Mouse (Mus musculus) MEL (cell line): Measurements from ENCODE around the gene Rufy4. TPM values are rescaled to one million over a fixed set of nuclear protein-coding genes. Genes with fewer than 3 reads are reported as not detected.

ENCODE experiments used
- DNase-seq: peaks from one replicate; pipeline ENCODE4 v3.0.0; 2011; ENCODE audit warnings: low read depth, low spot score
- H3K27ac ChIP-seq: 2 replicates; pipeline ENCODE4 v1.5.1; 2012; ENCODE audit warnings: low read depth, mild to moderate bottlenecking, control low read depth, low read length, moderate library complexity; ENCODE audit not compliant: control insufficient read depth
- H3K27me3 ChIP-seq, 2 experiments: fragments of 150-350 bp in 1 of 2; sonication (generic) in 1 of 2; 2 replicates each; pipeline ENCODE4 v1.6.1; 2012; ENCODE audit warnings: low read length in 2 of 2, mild to moderate bottlenecking in 2 of 2, improper control_type of control experiment in 1 of 2, moderate library complexity in 1 of 2; ENCODE audit not compliant: insufficient read depth in 2 of 2, control insufficient read depth in 1 of 2
- H3K36me3 ChIP-seq, 2 experiments: 2 replicates each; pipeline ENCODE4 v1.6.1; 2012 to 2014; ENCODE audit warnings: low read length in 2 of 2, improper control_type of control experiment in 1 of 2, inconsistent platforms in 1 of 2, mild to moderate bottlenecking in 1 of 2; ENCODE audit not compliant: insufficient read depth in 2 of 2, control insufficient read depth in 1 of 2
- H3K4me1 ChIP-seq, 2 experiments: fragments of 150-350 bp in 1 of 2; sonication (generic) in 1 of 2; 2 replicates each; pipeline ENCODE4 v1.6.1; 2012; ENCODE audit warnings: low read length in 2 of 2, improper control_type of control experiment in 1 of 2, mild to moderate bottlenecking in 1 of 2; ENCODE audit not compliant: insufficient read depth in 2 of 2, control insufficient read depth in 1 of 2
- H3K4me3 ChIP-seq, 2 experiments: fragments of 150-350 bp in 1 of 2; sonication (generic) in 1 of 2; 2 replicates each; pipeline ENCODE4 v1.5.1; 2012; ENCODE audit warnings: low read depth in 2 of 2, low read length in 2 of 2, mild to moderate bottlenecking in 2 of 2, moderate library complexity in 2 of 2, control low read depth in 1 of 2, improper control_type of control experiment in 1 of 2; ENCODE audit not compliant: control insufficient read depth in 1 of 2, insufficient read depth in 1 of 2
- H3K79me2 ChIP-seq: 2 replicates; pipeline ENCODE4 v1.6.1; 2012; ENCODE audit warnings: mild to moderate bottlenecking, low read length, moderate library complexity; ENCODE audit not compliant: control insufficient read depth, poor library complexity, insufficient read depth
- H3K9ac ChIP-seq: 2 replicates; pipeline ENCODE4 v1.6.1; 2012; ENCODE audit warnings: low read depth, mild to moderate bottlenecking, control low read depth, low read length, moderate library complexity; ENCODE audit not compliant: control insufficient read depth, poor library complexity, severe bottlenecking
- H3K9me3 ChIP-seq: fragments of 150-350 bp; sonication (generic); replicated peaks from 2 replicates; pipeline ENCODE4 v1.6.1; 2012; ENCODE audit warnings: mild to moderate bottlenecking, low read length, improper control_type of control experiment, moderate library complexity; ENCODE audit not compliant: insufficient read depth
- BHLHE40 ChIP-seq: IDR thresholded peaks from 2 replicates; pipeline ENCODE4 v1.6.1; 2012; ENCODE audit warnings: low read depth, mild to moderate bottlenecking, inconsistent platforms, low read length, improper control_type of control experiment, borderline replicate concordance
- CTCF ChIP-seq, 3 experiments: IDR thresholded peaks in 2 of 3; conservative IDR thresholded peaks in 1 of 3; 2 replicates each; pipeline ENCODE4 v1.5.1; 2011 to 2012; ENCODE audit warnings: low read length in 3 of 3, low read depth in 2 of 3, mild to moderate bottlenecking in 2 of 3, improper control_type of control experiment in 1 of 3, inconsistent platforms in 1 of 3, mixed read lengths in 1 of 3, moderate library complexity in 1 of 3; ENCODE audit not compliant: control insufficient read depth in 1 of 3, insufficient read depth in 1 of 3, poor library complexity in 1 of 3, severe bottlenecking in 1 of 3
- E2F4 ChIP-seq: IDR thresholded peaks from 2 replicates; pipeline ENCODE4 v1.6.1; 2011; ENCODE audit warnings: low read depth, low read length, improper control_type of control experiment, borderline replicate concordance
- ETS1 ChIP-seq: IDR thresholded peaks from 2 replicates; pipeline ENCODE4 v1.6.1; 2012; ENCODE audit warnings: low read depth, mild to moderate bottlenecking, inconsistent platforms, low read length, improper control_type of control experiment, moderate library complexity
- GATA1 ChIP-seq: IDR thresholded peaks from 2 replicates; pipeline ENCODE4 v1.6.1; 2011; ENCODE audit warnings: low read depth, low read length, improper control_type of control experiment
- MAFK ChIP-seq: IDR thresholded peaks from 2 replicates; pipeline ENCODE4 v1.6.1; 2011; ENCODE audit warnings: low read depth, mild to moderate bottlenecking, low read length, improper control_type of control experiment, borderline replicate concordance
- MAX ChIP-seq: IDR thresholded peaks from 2 replicates; pipeline ENCODE4 v1.6.1; 2011; ENCODE audit warnings: low read length, improper control_type of control experiment
- MAZ ChIP-seq: IDR thresholded peaks from 2 replicates; pipeline ENCODE4 v1.6.1; 2012; ENCODE audit warnings: low read depth, mild to moderate bottlenecking, inconsistent platforms, low read length, improper control_type of control experiment
- MEF2A ChIP-seq: IDR thresholded peaks from 2 replicates; pipeline ENCODE4 v1.6.1; 2014; ENCODE audit warnings: low read depth, mild to moderate bottlenecking, inconsistent platforms, low read length, improper control_type of control experiment; ENCODE audit not compliant: poor library complexity, insufficient replicate concordance, severe bottlenecking; ENCODE audit errors: extremely low read depth
- MYB ChIP-seq: IDR thresholded peaks from 2 replicates; pipeline ENCODE4 v1.6.1; 2011; ENCODE audit warnings: mild to moderate bottlenecking, low read depth, low read length, improper control_type of control experiment
- NRF1 ChIP-seq: IDR thresholded peaks from 2 replicates; pipeline ENCODE4 v1.6.1; 2014; ENCODE audit warnings: low read depth, mild to moderate bottlenecking, inconsistent platforms, low read length, improper control_type of control experiment, moderate library complexity; ENCODE audit not compliant: poor library complexity, insufficient read depth, severe bottlenecking
- POLR2A ChIP-seq, 2 experiments: IDR thresholded peaks; 2 replicates each; pipeline ENCODE4 v1.6.1; 2011 to 2012; ENCODE audit warnings: low read length in 2 of 2, mild to moderate bottlenecking in 2 of 2, control low read depth in 1 of 2, improper control_type of control experiment in 1 of 2, low read depth in 1 of 2, moderate library complexity in 1 of 2; ENCODE audit not compliant: control insufficient read depth in 1 of 2, insufficient read depth in 1 of 2, poor library complexity in 1 of 2
- RAD21 ChIP-seq: IDR thresholded peaks from 2 replicates; pipeline ENCODE4 v1.6.1; 2011; ENCODE audit warnings: mild to moderate bottlenecking, low read depth, low read length, improper control_type of control experiment
- RCOR1 ChIP-seq: IDR thresholded peaks from 2 replicates; pipeline ENCODE4 v1.6.1; 2012; ENCODE audit warnings: low read depth, mild to moderate bottlenecking, inconsistent platforms, low read length, improper control_type of control experiment
- SIN3A ChIP-seq: IDR thresholded peaks from 2 replicates; pipeline ENCODE4 v1.6.1; 2012; ENCODE audit warnings: low read length, improper control_type of control experiment, inconsistent platforms
- SMC3 ChIP-seq: IDR thresholded peaks from 2 replicates; pipeline ENCODE4 v1.6.1; 2011; ENCODE audit warnings: low read depth, low read length, improper control_type of control experiment
- TBP ChIP-seq: IDR thresholded peaks from 2 replicates; pipeline ENCODE4 v1.8.0; 2011; ENCODE audit warnings: low read depth, low read length, improper control_type of control experiment
- TCF12 ChIP-seq: IDR thresholded peaks from 2 replicates; pipeline ENCODE4 v1.6.1; 2014; ENCODE audit warnings: low read depth, mild to moderate bottlenecking, inconsistent platforms, low read length, improper control_type of control experiment, moderate library complexity
- ZKSCAN1 ChIP-seq: IDR thresholded peaks from 2 replicates; pipeline ENCODE4 v1.6.1; 2012; ENCODE audit warnings: low read depth, mild to moderate bottlenecking, inconsistent platforms, low read length, improper control_type of control experiment, moderate library complexity
- polyA plus RNA-seq, 2 experiments: library from polyadenylated mRNA; stranded (reverse) in 1 of 2; unstranded in 1 of 2; fragments of >175 nt in 1 of 2; fragments of >200 nt in 1 of 2; gene quantifications; 2 replicates each; pipeline versions ENCODE4 v1.2.1 to v1.2.4; 2012; ENCODE audit warnings: low replicate concordance in 2 of 2, low read depth in 1 of 2; ENCODE audit not compliant: insufficient read length in 2 of 2, insufficient read depth in 1 of 2, missing spikeins in 1 of 2
- total RNA-seq: library from RNA; depleted of rRNA; stranded (reverse); fragments of 300-350 nt; gene quantifications from 2 replicates; pipeline ENCODE4 v1.2.3, GENCODE M21; 2012

Gene Rufy4
- total and polyA plus RNA-seq, 3 experiments, result 0.04 to 0.10 TPM; not detected in 1

DNA sequence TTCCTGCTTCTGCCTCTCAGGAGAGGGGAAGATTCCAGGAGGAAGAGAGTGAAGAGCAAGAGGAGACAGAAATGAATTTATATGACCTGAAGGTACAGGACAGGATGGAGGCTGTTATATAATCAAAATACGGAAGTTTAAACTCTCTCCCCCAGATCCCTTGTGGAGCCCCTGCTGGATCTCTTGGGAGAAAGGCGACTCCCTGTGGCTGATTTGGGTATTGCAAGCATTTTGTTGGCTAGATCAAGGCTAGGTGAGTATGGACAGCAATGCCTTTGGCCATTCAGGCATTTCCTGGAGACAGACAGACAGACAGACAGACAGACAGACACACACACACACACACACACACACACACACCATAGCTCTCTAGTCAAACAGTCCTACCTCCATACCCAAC, 48.0 kb upstream of the Rufy4 start:
- Histone ChIP-seq H3K79me2 (no peaks in the 10 kb centered on the region), H3K36me3 (no peaks in the 10 kb centered on the region), H3K27ac (no peak overlapping the region), H3K4me1 (no peaks in the 10 kb centered on the region), H3K27me3 (no peaks in the 10 kb centered on the region), H3K9me3 (no peaks in the 10 kb centered on the region), H3K4me3 (no peak overlapping the region), H3K9ac (no peak overlapping the region)
- DNase-seq, result peak; percentile 10
- TF ChIP-seq NRF1 (no peak), CTCF (IDR thresholded peaks at IDR 0.05 in 2 of 3, conservative IDR thresholded peaks at IDR 0.05 in 1 of 3; ENCODE audit: control insufficient read depth in 1 of 3, insufficient read depth in 1 of 3, low read depth in 2 of 3, low read length in 3 of 3, poor library complexity in 1 of 3, severe bottlenecking in 1 of 3) (peak; percentile 28 to 44 (median 35)), BHLHE40 (no peak), MEF2A (no peak), MAZ (no peak), RCOR1 (no peak), MAFK (no peak), RAD21 (peak; percentile 7), SIN3A (no peak), MYB (no peak), E2F4 (no peak), POLR2A (IDR thresholded peaks at IDR 0.05; ENCODE audit: control insufficient read depth in 1 of 2, insufficient read depth in 1 of 2, low read depth in 1 of 2, low read length in 2 of 2, poor library complexity in 1 of 2) (no peak), MAX (no peak), ETS1 (no peak), SMC3 (peak; percentile 12; the same call in 1 of the 2 replicates), ZKSCAN1 (no peak), GATA1 (no peak)

- Histone ChIP-seq H3K36me3 (no peaks in the 10 kb centered on the region), H3K4me1 (no peaks in the 10 kb centered on the region), H3K9ac (no peak overlapping the region), H3K79me2 (no peaks in the 10 kb centered on the region), H3K27me3 (no peaks in the 10 kb centered on the region), H3K27ac (no peak overlapping the region), H3K9me3 (no peaks in the 10 kb centered on the region), H3K4me3 (no peak overlapping the region)
- DNase-seq, result peak; percentile 34
- TF ChIP-seq TBP, result no peak
- TF ChIP-seq GATA1, result peak; percentile 27; the same call in 1 of the 2 replicates
- TF ChIP-seq TCF12, result no peak
Observed at GRCm38 (mm10) chr1:74081573-74081989, 43.8 kb upstream of the Rufy4 start.
